Mouse (Mus musculus) midbrain, embryonic 16.5 days (tissue): ENCODE measurements around the gene Krtap3-3. TPM values are rescaled to one million over a fixed set of nuclear protein-coding genes. Genes with fewer than 3 reads are reported as not detected.
"Not testable (repeated sequence)": the region's sequence is repeated elsewhere in the genome, so short reads cannot be mapped to it uniquely, and the experiment has no call there.

Experiments
- ATAC-seq: fragments of 200-750 bp; cut with Nextera tagmentation; 2 replicates; pipeline ENCODE4 v1.8.0; 2017; ENCODE audit warnings: moderate TSS enrichment
- H3K27ac ChIP-seq: fragments of 300-500 bp; sonication (generic); 2 replicates; pipeline ENCODE4 v1.5.1; 2014; ENCODE audit warnings: mild to moderate bottlenecking, low read length, mixed read lengths
- H3K27me3 ChIP-seq: fragments of 300-500 bp; sonication (generic); 2 replicates; pipeline ENCODE4 v1.6.1; 2014; ENCODE audit warnings: low read depth, low read length, mixed read lengths; ENCODE audit not compliant: control insufficient read depth, insufficient read depth
- H3K36me3 ChIP-seq: fragments of 300-500 bp; sonication (generic); 2 replicates; pipeline ENCODE4 v1.6.1; 2014; ENCODE audit warnings: mild to moderate bottlenecking, low read length, moderate library complexity, mixed read lengths; ENCODE audit not compliant: control insufficient read depth, insufficient read depth
- H3K4me1 ChIP-seq: fragments of 300-500 bp; sonication (generic); 2 replicates; pipeline ENCODE4 v1.6.1; 2014; ENCODE audit warnings: mild to moderate bottlenecking, low read length, mixed read lengths; ENCODE audit not compliant: control insufficient read depth, insufficient read depth
- H3K4me2 ChIP-seq: fragments of 300-500 bp; sonication (generic); 2 replicates; pipeline ENCODE4 v1.6.1; 2014; ENCODE audit warnings: mild to moderate bottlenecking, low read length, mixed read lengths
- H3K4me3 ChIP-seq: fragments of 300-500 bp; sonication (generic); 2 replicates; pipeline ENCODE4 v1.5.1; 2014; ENCODE audit warnings: low read depth, mild to moderate bottlenecking, low read length, moderate library complexity, mixed read lengths
- H3K9ac ChIP-seq: fragments of 300-500 bp; sonication (generic); 2 replicates; pipeline ENCODE4 v1.6.1; 2014; ENCODE audit warnings: low read depth, low read length, mixed read lengths
- H3K9me3 ChIP-seq: fragments of 300-500 bp; sonication (generic); replicated peaks from 2 replicates; pipeline ENCODE4 v1.6.1; 2014; ENCODE audit warnings: mild to moderate bottlenecking, low read length, mixed read lengths; ENCODE audit not compliant: control insufficient read depth, poor library complexity, severe bottlenecking
- WGBS: fragments of 180-500 bp; shearing (Covaris S2); extraction: QIAGEN DNeasy Blood & Tissue Kit; methylation state at CpG from one replicate; pipeline ENCODE4 v1.1.7; 2014; 5-methylcytosine and 5-hydroxymethylcytosine counted together
- polyA plus RNA-seq: library from polyadenylated mRNA; unstranded; fragments of >200 nt; fragmentation: Nextera tagmentation; extraction: Ambion mirVana; gene quantifications from 2 replicates; pipeline ENCODE4 v1.2.1, GENCODE M21; 2015

The Krtap3-3 gene
- not detected in 2 replicates for polyA plus RNA-seq

GRCm38 (mm10) chr11:99550765-99551164, at the start of gene Krtap3-3:
TSS of gene Krtap3-3 (minus strand) at chr11:99550865.
- Histone ChIP-seq H3K4me3 (no peak within 1 kb of the TSS), H3K9me3 (no peaks in the 10 kb centered on the region), H3K36me3 (no peaks in the 10 kb centered on the region), H3K27ac (no peak within 1 kb of the TSS), H3K27me3 (no peaks in the 10 kb centered on the region), H3K4me2 (no peak within 1 kb of the TSS), H3K4me1 (no peaks in the 10 kb centered on the region), H3K9ac (no peak within 1 kb of the TSS)
- no peak for ATAC-seq
- WGBS, result 69% methylated on average over 3 of the region's 4 CpGs

GRCm38 (mm10) chr11:99597742-99598141, 47.1 kb upstream of the Krtap3-3 start, which contains the start of gene Krtap9-3:
TSS of gene Krtap9-3 (minus strand) at chr11:99598105.
- WGBS, result 76% methylated on average over 6 of the region's 6 CpGs
- not testable (repeated sequence) for ATAC-seq, H3K27me3 ChIP-seq, H3K9me3 ChIP-seq, H3K36me3 ChIP-seq, H3K4me1 ChIP-seq, H3K4me3 ChIP-seq, H3K9ac ChIP-seq, H3K4me2 ChIP-seq, H3K27ac ChIP-seq

- Histone ChIP-seq H3K4me1 (no peaks in the 10 kb centered on the region), H3K9me3 (no peaks in the 10 kb centered on the region), H3K36me3 (no peaks in the 10 kb centered on the region), H3K9ac (no peak within 1 kb of the TSS), H3K4me3 (no peak within 1 kb of the TSS), H3K27ac (no peak within 1 kb of the TSS), H3K4me2 (no peak within 1 kb of the TSS), H3K27me3 (no peaks in the 10 kb centered on the region)
- 92% methylated on average over 6 of the region's 6 CpGs for WGBS
- no peak for ATAC-seq
These were observed 40.3 kb upstream of the Krtap3-3 start, which contains the start of gene Krtap1-3 for GRCm38 (mm10) chr11:99590981-99591380. TSS of gene Krtap1-3 (minus strand) at chr11:99591339.

- H3K36me3 ChIP-seq, result no peaks in the 10 kb centered on the region
- H3K9ac ChIP-seq, result no peak overlapping the region
- no peak overlapping the region for H3K27ac ChIP-seq
- no peak overlapping the region for H3K4me3 ChIP-seq
- 90% methylated on average over 7 of the region's 7 CpGs for WGBS
- no peak for ATAC-seq
- no peaks in the 10 kb centered on the region for H3K27me3 ChIP-seq
- H3K4me1 ChIP-seq, result no peaks in the 10 kb centered on the region
- no peaks in the 10 kb centered on the region for H3K9me3 ChIP-seq
- no peak overlapping the region for H3K4me2 ChIP-seq
These were observed 34.4 kb upstream of the Krtap3-3 start for GRCm38 (mm10) chr11:99585096-99585495.

- no peak within 1 kb of the TSS for H3K4me2 ChIP-seq
- no peaks in the 10 kb centered on the region for H3K27me3 ChIP-seq
- WGBS, result 82% methylated on average over 5 of the region's 5 CpGs
- no peaks in the 10 kb centered on the region for H3K4me1 ChIP-seq
- ATAC-seq, result no peak
- H3K4me3 ChIP-seq, result no peak within 1 kb of the TSS
- no peaks in the 10 kb centered on the region for H3K9me3 ChIP-seq
- no peak within 1 kb of the TSS for H3K27ac ChIP-seq
- H3K36me3 ChIP-seq, result no peaks in the 10 kb centered on the region
- no peak within 1 kb of the TSS for H3K9ac ChIP-seq
These were observed 32.6 kb upstream of the Krtap3-3 start, which contains the start of gene Krtap1-4 for GRCm38 (mm10) chr11:99583245-99583704. TSS of gene Krtap1-4 (minus strand) at chr11:99583654.

GRCm38 (mm10) chr11:99581564-99581963, 30.9 kb upstream of the Krtap3-3 start:
- H3K9ac ChIP-seq, result no peak overlapping the region
- no peak overlapping the region for H3K4me2 ChIP-seq
- H3K27ac ChIP-seq, result no peak overlapping the region
- WGBS, result 85% methylated on average over 6 of the region's 6 CpGs
- H3K36me3 ChIP-seq, result no peaks in the 10 kb centered on the region
- H3K9me3 ChIP-seq, result no peaks in the 10 kb centered on the region
- H3K4me1 ChIP-seq, result no peaks in the 10 kb centered on the region
- H3K27me3 ChIP-seq, result no peaks in the 10 kb centered on the region
- H3K4me3 ChIP-seq, result no peak overlapping the region
- ATAC-seq, result no peak

- no peaks in the 10 kb centered on the region for H3K36me3 ChIP-seq
- H3K27ac ChIP-seq, result no peak overlapping the region
- no peak for ATAC-seq
- no peak overlapping the region for H3K4me3 ChIP-seq
- H3K9me3 ChIP-seq, result no peaks in the 10 kb centered on the region
- 95% methylated on average over 5 of the region's 5 CpGs for WGBS
- no peak overlapping the region for H3K4me2 ChIP-seq
- no peaks in the 10 kb centered on the region for H3K27me3 ChIP-seq
- no peak overlapping the region for H3K9ac ChIP-seq
- H3K4me1 ChIP-seq, result no peaks in the 10 kb centered on the region
These were observed 30.4 kb upstream of the Krtap3-3 start for GRCm38 (mm10) chr11:99581051-99581450.

- Histone ChIP-seq H3K4me3 (no peak within 1 kb of the TSS), H3K9me3 (no peaks in the 10 kb centered on the region), H3K4me1 (no peaks in the 10 kb centered on the region), H3K36me3 (no peaks in the 10 kb centered on the region), H3K9ac (no peak within 1 kb of the TSS), H3K27ac (no peak within 1 kb of the TSS), H3K4me2 (no peak within 1 kb of the TSS), H3K27me3 (no peaks in the 10 kb centered on the region)
- ATAC-seq, result no peak
- 85% methylated on average over 6 of the region's 6 CpGs for WGBS
These were observed 30.0 kb upstream of the Krtap3-3 start, which contains the start of gene Krtap1-5 for GRCm38 (mm10) chr11:99580636-99581035. TSS of gene Krtap1-5 (minus strand) at chr11:99581016.

- H3K4me1 ChIP-seq, result no peaks in the 10 kb centered on the region
- ATAC-seq, result peak; percentile 51; the same call in 1 of the 2 replicates
- H3K27me3 ChIP-seq, result no peaks in the 10 kb centered on the region
- WGBS, result 1% methylated on average over 7 of the region's 7 CpGs
- H3K4me2 ChIP-seq, result peak overlapping the region; percentile 40
- no peak overlapping the region for H3K27ac ChIP-seq
- H3K9ac ChIP-seq, result no peak overlapping the region
- H3K36me3 ChIP-seq, result no peaks in the 10 kb centered on the region
- peak overlapping the region; percentile 7; the same call in 1 of the 2 replicates for H3K4me3 ChIP-seq
- H3K9me3 ChIP-seq, result no peaks in the 10 kb centered on the region
These were observed 23.4 kb upstream of the Krtap3-3 start for GRCm38 (mm10) chr11:99574106-99574505.
